Mouse (Mus musculus): ENCODE data around the gene Rps6ka2. TPM values are rescaled to one million over a fixed set of nuclear protein-coding genes. Genes with fewer than 3 reads are reported as not detected.

The Rps6ka2 gene
- total RNA-seq, 1 experiment: 16.2 TPM

DNA sequence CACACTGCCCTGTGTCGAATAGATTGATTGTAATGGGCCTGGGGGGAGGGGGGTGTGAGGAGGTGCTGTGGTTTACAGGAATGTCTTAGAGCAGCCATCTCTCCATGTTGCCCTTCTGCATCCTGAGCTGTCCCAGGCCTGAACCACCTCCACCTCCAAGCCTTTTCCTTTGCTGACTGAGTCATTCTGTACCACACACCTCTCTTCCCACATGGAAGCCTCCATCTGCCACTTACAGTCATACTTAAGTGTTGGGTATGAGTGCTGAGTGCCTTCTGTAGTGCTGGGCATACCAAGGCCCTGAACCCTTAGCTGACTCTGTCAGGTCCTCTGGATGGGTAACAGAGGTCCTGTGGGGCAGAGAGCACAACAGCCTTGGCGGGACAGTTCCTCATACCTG lies 97.9 kb downstream of the Rps6ka2 start:
- TF ChIP-seq HCFC1 (IDR thresholded peaks at IDR 0.05; ENCODE audit: borderline replicate concordance, insufficient read depth, low read length): no peak
- no peak for TF ChIP-seq CHD2 (IDR thresholded peaks at IDR 0.05; ENCODE audit: low read depth, low read length)
- TF ChIP-seq ZNF384 (IDR thresholded peaks at IDR 0.05; ENCODE audit: low read depth, low read length): no peak
- TF ChIP-seq ZC3H11A (IDR thresholded peaks at IDR 0.05; ENCODE audit: borderline replicate concordance, low read depth, low read length): no peak
- TF ChIP-seq MAFK (IDR thresholded peaks at IDR 0.05; ENCODE audit: insufficient read depth, low read depth, low read length): no peak
- Histone ChIP-seq H3K4me1 (ENCODE audit: control insufficient read depth in 2 of 2, insufficient read depth in 2 of 2, low read length in 2 of 2, poor library complexity in 1 of 2) (peaks cover 0 to 3% of the 10 kb centered on the region in 2 experiments; a peak in 1 of 4 replicates), H3K4me3 (ENCODE audit: insufficient read depth in 1 of 2, low read depth in 1 of 2, low read length in 2 of 2, poor library complexity in 1 of 2, severe bottlenecking in 1 of 2) (no peak overlapping the region), H3K9me3 (ENCODE audit: control insufficient read depth, insufficient read depth, low read depth, low read length) (no peaks in the 10 kb centered on the region), H3K27ac (ENCODE audit: insufficient read depth, low read depth, low read length, poor library complexity, severe bottlenecking) (no peak overlapping the region), H3K9ac (ENCODE audit: insufficient read depth, low read depth, low read length, poor library complexity, severe bottlenecking) (no peak overlapping the region), H3K36me3 (ENCODE audit: control insufficient read depth, insufficient read depth, low read length, poor library complexity, severe bottlenecking) (peaks cover 8% of the 10 kb centered on the region; the same call in 1 of the 2 replicates)
- in situ Hi-C loops (cut with MboI; ENCODE audit: low sequenced_read_pairs in 2 of 2, unreplicated experiment in 2 of 2): no loop called here
- no peak for DNase-seq (ENCODE audit: low read depth, low spot score)

DNA sequence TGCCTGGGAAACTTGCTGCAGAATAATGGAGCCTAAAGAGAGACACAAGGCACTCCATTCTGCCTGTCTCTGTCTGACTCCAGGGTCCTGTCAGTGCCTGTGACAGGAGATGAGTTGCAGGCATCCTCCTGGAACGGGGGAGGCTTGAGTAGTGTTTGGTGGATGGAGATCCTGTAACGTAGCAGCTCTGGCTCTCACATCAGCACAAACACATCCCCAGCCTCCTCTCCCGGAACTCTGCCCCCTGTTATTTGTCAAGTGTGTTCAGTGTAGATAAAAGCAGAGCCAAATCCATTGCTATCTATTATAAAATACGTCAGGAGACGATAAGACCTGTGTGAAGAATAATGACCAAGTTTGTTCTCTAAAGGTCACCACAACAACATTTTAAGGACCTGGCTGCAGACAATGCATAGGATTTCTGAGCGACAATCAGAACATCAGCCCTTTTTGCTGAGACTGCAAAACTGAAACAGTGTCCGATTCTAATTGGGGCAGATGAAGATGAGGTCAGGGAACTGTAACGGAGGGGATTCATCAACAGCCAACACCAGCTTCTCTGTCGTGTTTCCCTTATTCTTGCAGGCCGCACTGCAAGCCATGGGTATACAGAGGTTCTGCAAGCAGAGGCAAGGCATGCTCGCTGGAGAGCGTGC lies 99.4 kb downstream of the Rps6ka2 start:
- peaks cover 0 to 3% of the 10 kb centered on the region in 2 experiments; a peak in 1 of 4 replicates for H3K4me1 ChIP-seq (ENCODE audit: control insufficient read depth in 2 of 2, insufficient read depth in 2 of 2, low read length in 2 of 2, poor library complexity in 1 of 2)
- H3K36me3 ChIP-seq (ENCODE audit: control insufficient read depth, insufficient read depth, low read length, poor library complexity, severe bottlenecking): peaks cover 8% of the 10 kb centered on the region; the same call in 1 of the 2 replicates
- no peak for TF ChIP-seq HCFC1 (IDR thresholded peaks at IDR 0.05; ENCODE audit: borderline replicate concordance, insufficient read depth, low read length)
- TF ChIP-seq MAFK (IDR thresholded peaks at IDR 0.05; ENCODE audit: insufficient read depth, low read depth, low read length): peak; percentile 74
- no peak for TF ChIP-seq ZC3H11A (IDR thresholded peaks at IDR 0.05; ENCODE audit: borderline replicate concordance, low read depth, low read length)
- no peak for TF ChIP-seq CHD2 (IDR thresholded peaks at IDR 0.05; ENCODE audit: low read depth, low read length)
- H3K4me3 ChIP-seq (ENCODE audit: insufficient read depth in 1 of 2, low read depth in 1 of 2, low read length in 2 of 2, poor library complexity in 1 of 2, severe bottlenecking in 1 of 2): no peak overlapping the region
- in situ Hi-C loops (cut with MboI; ENCODE audit: low sequenced_read_pairs in 2 of 2, unreplicated experiment in 2 of 2): no loop called here
- no peak overlapping the region for H3K9ac ChIP-seq (ENCODE audit: insufficient read depth, low read depth, low read length, poor library complexity, severe bottlenecking)
- no peaks in the 10 kb centered on the region for H3K9me3 ChIP-seq (ENCODE audit: control insufficient read depth, insufficient read depth, low read depth, low read length)
- DNase-seq (ENCODE audit: low read depth, low spot score): no peak
- H3K27ac ChIP-seq (ENCODE audit: insufficient read depth, low read depth, low read length, poor library complexity, severe bottlenecking): no peak overlapping the region

DNA sequence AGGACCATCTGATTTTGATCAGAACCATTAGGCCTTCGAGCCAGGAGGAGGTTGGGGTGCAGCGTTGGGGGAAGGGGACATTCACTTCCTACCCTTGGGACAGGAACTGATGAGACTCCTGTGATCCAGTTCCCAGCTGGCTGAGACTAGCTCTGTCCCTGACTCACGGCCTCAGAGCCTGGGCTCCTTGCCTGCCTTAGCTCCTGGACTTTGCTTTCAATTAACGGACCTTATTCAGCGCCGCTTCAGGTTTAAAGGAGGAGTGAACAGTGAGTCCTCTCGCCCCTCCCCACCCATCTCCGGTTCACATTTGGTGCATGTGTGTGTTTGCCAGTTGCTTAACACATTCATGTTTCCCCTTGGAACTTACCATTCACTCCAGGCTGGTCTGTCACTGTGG lies 100.6 kb downstream of the Rps6ka2 start:
- Histone ChIP-seq H3K27ac (ENCODE audit: insufficient read depth, low read depth, low read length, poor library complexity, severe bottlenecking) (no peak overlapping the region), H3K9me3 (ENCODE audit: control insufficient read depth, insufficient read depth, low read depth, low read length) (no peaks in the 10 kb centered on the region), H3K4me1 (ENCODE audit: control insufficient read depth in 2 of 2, insufficient read depth in 2 of 2, low read length in 2 of 2, poor library complexity in 1 of 2) (peaks cover 0 to 3% of the 10 kb centered on the region in 2 experiments; a peak in 1 of 4 replicates), H3K9ac (ENCODE audit: insufficient read depth, low read depth, low read length, poor library complexity, severe bottlenecking) (no peak overlapping the region), H3K4me3 (ENCODE audit: insufficient read depth in 1 of 2, low read depth in 1 of 2, low read length in 2 of 2, poor library complexity in 1 of 2, severe bottlenecking in 1 of 2) (no peak overlapping the region), H3K36me3 (ENCODE audit: control insufficient read depth, insufficient read depth, low read length, poor library complexity, severe bottlenecking) (peaks cover 4% of the 10 kb centered on the region; the same call in 1 of the 2 replicates)
- TF ChIP-seq HCFC1 (IDR thresholded peaks at IDR 0.05; ENCODE audit: borderline replicate concordance, insufficient read depth, low read length) (no peak), ZNF384 (IDR thresholded peaks at IDR 0.05; ENCODE audit: low read depth, low read length) (no peak), MAFK (IDR thresholded peaks at IDR 0.05; ENCODE audit: insufficient read depth, low read depth, low read length) (no peak), CHD2 (IDR thresholded peaks at IDR 0.05; ENCODE audit: low read depth, low read length) (no peak), ZC3H11A (IDR thresholded peaks at IDR 0.05; ENCODE audit: borderline replicate concordance, low read depth, low read length) (no peak)
- DNase-seq (ENCODE audit: low read depth, low spot score): no peak
- in situ Hi-C loops (cut with MboI; ENCODE audit: low sequenced_read_pairs in 2 of 2, unreplicated experiment in 2 of 2): no loop called here

- in situ Hi-C loops (cut with MboI; ENCODE audit: low sequenced_read_pairs in 2 of 2, unreplicated experiment in 2 of 2): no loop called here
- Histone ChIP-seq H3K9ac (ENCODE audit: insufficient read depth, low read depth, low read length, poor library complexity, severe bottlenecking) (no peak overlapping the region), H3K4me3 (ENCODE audit: insufficient read depth in 1 of 2, low read depth in 1 of 2, low read length in 2 of 2, poor library complexity in 1 of 2, severe bottlenecking in 1 of 2) (no peak overlapping the region), H3K36me3 (ENCODE audit: control insufficient read depth, insufficient read depth, low read length, poor library complexity, severe bottlenecking) (peaks cover 4% of the 10 kb centered on the region; the same call in 1 of the 2 replicates), H3K9me3 (ENCODE audit: control insufficient read depth, insufficient read depth, low read depth, low read length) (no peaks in the 10 kb centered on the region), H3K4me1 (ENCODE audit: control insufficient read depth in 2 of 2, insufficient read depth in 2 of 2, low read length in 2 of 2, poor library complexity in 1 of 2) (peaks cover 0 to 3% of the 10 kb centered on the region in 2 experiments; a peak in 1 of 4 replicates), H3K27ac (ENCODE audit: insufficient read depth, low read depth, low read length, poor library complexity, severe bottlenecking) (no peak overlapping the region)
- TF ChIP-seq MAFK (IDR thresholded peaks at IDR 0.05; ENCODE audit: insufficient read depth, low read depth, low read length) (no peak), CHD2 (IDR thresholded peaks at IDR 0.05; ENCODE audit: low read depth, low read length) (no peak), ZNF384 (IDR thresholded peaks at IDR 0.05; ENCODE audit: low read depth, low read length) (no peak), ZC3H11A (IDR thresholded peaks at IDR 0.05; ENCODE audit: borderline replicate concordance, low read depth, low read length) (no peak), HCFC1 (IDR thresholded peaks at IDR 0.05; ENCODE audit: borderline replicate concordance, insufficient read depth, low read length) (no peak)
- no peak for DNase-seq (ENCODE audit: low read depth, low spot score)
These were observed 101.7 kb downstream of the Rps6ka2 start for GRCm38 (mm10) chr17:7271522-7272134.
